Mouse (Mus musculus) CH12.LX (cell line): ENCODE results near the gene Ispd.

Source experiments
- BHLHE40 ChIP-seq: IDR thresholded peaks from 2 replicates; pipeline ENCODE4 v1.6.1; 2011; ENCODE audit warnings: mild to moderate bottlenecking, low read depth, low read length, improper control_type of control experiment
- CHD1 ChIP-seq: IDR thresholded peaks from 2 replicates; pipeline ENCODE4 v1.6.1; 2012; ENCODE audit warnings: low read depth, low read length, improper control_type of control experiment, inconsistent platforms
- CTCF ChIP-seq, 2 experiments: IDR thresholded peaks in 1 of 2; conservative IDR thresholded peaks in 1 of 2; 2 replicates each; pipeline ENCODE4 v1.5.1; 2011 to 2012; ENCODE audit warnings: low read depth in 2 of 2, low read length in 2 of 2, improper control_type of control experiment in 1 of 2, inconsistent platforms in 1 of 2, mild to moderate bottlenecking in 1 of 2, moderate library complexity in 1 of 2
- MYC ChIP-seq: IDR thresholded peaks from 2 replicates; pipeline ENCODE4 v1.6.1; 2011; ENCODE audit warnings: low read depth, mild to moderate bottlenecking, improper control_type of control experiment, low read length
- POLR2A ChIP-seq: IDR thresholded peaks from 2 replicates; pipeline ENCODE4 v1.6.1; 2011; ENCODE audit warnings: low read depth, mild to moderate bottlenecking, improper control_type of control experiment, low read length
- POLR2AphosphoS2 ChIP-seq: IDR thresholded peaks from 2 replicates; pipeline ENCODE4 v1.6.1; 2011; ENCODE audit warnings: low read depth, low read length, improper control_type of control experiment
- USF1 ChIP-seq: IDR thresholded peaks from 2 replicates; pipeline ENCODE4 v1.6.1; 2014; ENCODE audit warnings: low read depth, mild to moderate bottlenecking, inconsistent platforms, low read length, improper control_type of control experiment

DNA sequence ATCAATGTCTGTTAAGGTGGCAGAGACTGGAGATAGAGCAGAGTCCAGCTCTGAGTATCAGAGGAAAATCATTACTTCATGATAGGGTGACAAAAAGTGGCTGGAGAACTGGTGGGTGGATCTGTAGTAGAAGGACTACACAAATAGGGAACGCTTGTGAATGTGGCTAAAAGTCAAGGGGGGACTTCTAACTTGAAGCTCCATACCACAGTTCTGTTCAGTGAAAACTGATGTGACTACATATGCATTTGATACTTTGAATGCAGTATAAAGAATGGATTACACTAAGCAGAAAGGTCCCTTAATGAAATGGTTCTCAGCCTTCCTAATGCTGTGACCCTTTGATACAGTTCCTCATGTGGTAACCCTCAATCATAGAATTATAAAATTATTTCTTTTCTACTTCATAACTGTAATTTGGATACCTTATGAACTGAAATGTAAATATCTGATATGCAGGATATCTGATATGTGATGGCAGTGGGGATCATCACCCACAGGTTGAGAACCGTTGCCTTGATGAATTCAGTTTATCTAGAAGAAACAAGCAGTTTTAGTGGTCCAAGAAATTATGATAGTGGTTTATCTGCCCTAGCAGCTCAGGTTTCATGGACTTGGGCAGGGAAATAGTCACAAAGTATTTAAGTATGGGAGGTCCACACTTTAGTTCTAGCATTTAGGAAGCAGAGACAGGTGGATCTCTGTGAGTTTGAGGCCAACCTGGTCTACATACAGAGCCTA, 152.1 kb downstream of the Ispd start:
- TF ChIP-seq CTCF (conservative IDR thresholded peaks at IDR 0.05 in 1 of 2, IDR thresholded peaks at IDR 0.05 in 1 of 2; ENCODE audit: low read depth in 2 of 2, low read length in 2 of 2) (no peak), POLR2AphosphoS2 (no peak), CHD1 (no peak), USF1 (no peak), BHLHE40 (no peak), MYC (no peak), POLR2A (no peak)
